Mouse (Mus musculus) liver, embryonic 14.5 days (tissue): ENCODE measurements at regions not wholly inside any gene's neighbourhood (a gene's known extent, or its start where the extent isn't known, plus 50 kb on each side); places are given as distances from the start of the nearest gene placed in this dataset.

ENCODE experiments used
- ATAC-seq: fragments of 200-750 bp; cut with Nextera tagmentation; 2 replicates; pipeline ENCODE4 v1.8.0; 2017; ENCODE audit warnings: moderate number of reproducible peaks, mild to moderate bottlenecking, moderate library complexity; ENCODE audit not compliant: insufficient read depth
- DNase-seq, 3 experiments: peaks; one replicate each; pipeline ENCODE4 v3.0.0-alpha.2; 2012 to 2013; ENCODE audit warnings: low read depth in 3 of 3, low spot score in 3 of 3
- H3K27ac ChIP-seq: fragments of 300-500 bp; sonication (generic); 2 replicates; pipeline ENCODE4 v1.5.1; 2014; ENCODE audit warnings: moderate library complexity, mild to moderate bottlenecking, control low read depth, inconsistent platforms
- H3K27me3 ChIP-seq: fragments of 300-500 bp; sonication (generic); 2 replicates; pipeline ENCODE4 v1.6.1; 2014; ENCODE audit warnings: mild to moderate bottlenecking, low read length, moderate library complexity; ENCODE audit not compliant: control insufficient read depth, insufficient read depth
- H3K36me3 ChIP-seq: fragments of 300-500 bp; sonication (generic); replicated peaks from 2 replicates; pipeline ENCODE4 v1.6.1; 2014; ENCODE audit warnings: low read depth; ENCODE audit not compliant: control insufficient read depth, insufficient read depth
- H3K4me1 ChIP-seq, 2 experiments: fragments of 200-500 bp in 1 of 2; fragments of 300-500 bp in 1 of 2; sonication (generic) in 1 of 2; replicated peaks; 2 replicates each; pipeline ENCODE4 v1.6.1; 2012 to 2014; ENCODE audit warnings: antibody characterized with exemption in 1 of 2, inconsistent platforms in 1 of 2, low read length in 1 of 2; ENCODE audit not compliant: control insufficient read depth in 2 of 2, insufficient read depth in 2 of 2
- H3K4me2 ChIP-seq: fragments of 300-500 bp; sonication (generic); 2 replicates; pipeline ENCODE4 v1.6.1; 2014; ENCODE audit warnings: low read depth, mild to moderate bottlenecking, control low read depth, moderate library complexity
- H3K4me3 ChIP-seq, 2 experiments: fragments of 200-500 bp in 1 of 2; fragments of 300-500 bp in 1 of 2; sonication (generic) in 1 of 2; 2 replicates each; pipeline ENCODE4 v1.5.1; 2012 to 2014; ENCODE audit warnings: low read depth in 2 of 2, low read length in 2 of 2, mild to moderate bottlenecking in 2 of 2, control low read depth in 1 of 2, inconsistent platforms in 1 of 2, moderate library complexity in 1 of 2; ENCODE audit not compliant: insufficient read depth in 1 of 2
- H3K9ac ChIP-seq: fragments of 300-500 bp; sonication (generic); replicated peaks from 2 replicates; pipeline ENCODE4 v1.6.1; 2014; ENCODE audit warnings: mild to moderate bottlenecking, control low read depth, moderate library complexity
- H3K9me3 ChIP-seq: fragments of 300-500 bp; sonication (generic); 2 replicates; pipeline ENCODE4 v1.6.1; 2016; ENCODE audit warnings: low read length, mixed read lengths; ENCODE audit not compliant: control insufficient read depth
- CTCF ChIP-seq: IDR thresholded peaks from 2 replicates; pipeline ENCODE4 v1.5.1; 2016; ENCODE audit warnings: antibody characterized with exemption, low read depth, control low read depth
- EP300 ChIP-seq: IDR thresholded peaks from 2 replicates; pipeline ENCODE4 v1.6.1; 2016; ENCODE audit warnings: antibody characterized with exemption, low read depth
- WGBS: fragments of 180-500 bp; shearing (Covaris S2); extraction: QIAGEN DNeasy Blood & Tissue Kit; methylation state at CpG from one replicate; pipeline ENCODE4 v1.1.7; 2014; ENCODE audit not compliant: insufficient replicate concordance; 5-methylcytosine and 5-hydroxymethylcytosine counted together

GRCm38 (mm10) chr15:43614004-43614661, 3480.0 kb downstream of the 9330182O14Rik start:
- no peak overlapping the region for H3K27ac ChIP-seq
- TF ChIP-seq EP300 = no peak
- no peak for TF ChIP-seq CTCF
- no peak overlapping the region for H3K9ac ChIP-seq
- 0 out of 4 replicates have a peak, but pooled peaks cover 0 to 2% of the 10 kb centered on the region in 2 experiments for H3K4me1 ChIP-seq
- no peaks in the 10 kb centered on the region for H3K9me3 ChIP-seq
- H3K36me3 ChIP-seq = no peaks in the 10 kb centered on the region
- ATAC-seq = no peak
- WGBS = 4% methylated on average over 5 of the region's 5 CpGs
- no peaks in the 10 kb centered on the region for H3K27me3 ChIP-seq
- no peak overlapping the region for H3K4me2 ChIP-seq
- no peak overlapping the region for H3K4me3 ChIP-seq
- no peak for DNase-seq

GRCm38 (mm10) chr15:43615727-43616126, 3481.6 kb downstream of the 9330182O14Rik start:
- H3K27me3 ChIP-seq = no peaks in the 10 kb centered on the region
- no peak overlapping the region for H3K4me3 ChIP-seq
- no peak overlapping the region for H3K9ac ChIP-seq
- no peaks in the 10 kb centered on the region for H3K36me3 ChIP-seq
- 49% methylated on average over 1 of the region's 1 CpGs for WGBS
- H3K27ac ChIP-seq = no peak overlapping the region
- TF ChIP-seq CTCF (no peak), EP300 (no peak)
- DNase-seq = no peak
- no peak for ATAC-seq
- no peaks in the 10 kb centered on the region for H3K9me3 ChIP-seq
- 0 out of 4 replicates have a peak, but pooled peaks cover 0 to 2% of the 10 kb centered on the region in 2 experiments for H3K4me1 ChIP-seq
- H3K4me2 ChIP-seq = no peak overlapping the region

- no peak for TF ChIP-seq EP300
- no peak for TF ChIP-seq CTCF
- H3K4me1 ChIP-seq = no peaks in the 10 kb centered on the region
- H3K4me2 ChIP-seq = no peak overlapping the region
- no peaks in the 10 kb centered on the region for H3K9me3 ChIP-seq
- 59% methylated on average over 2 of the region's 2 CpGs for WGBS
- no peak for ATAC-seq
- no peak overlapping the region for H3K27ac ChIP-seq
- no peaks in the 10 kb centered on the region for H3K27me3 ChIP-seq
- no peak for DNase-seq
- H3K9ac ChIP-seq = no peak overlapping the region
- H3K36me3 ChIP-seq = no peaks in the 10 kb centered on the region
- H3K4me3 ChIP-seq = no peak overlapping the region
These were observed 3490.3 kb downstream of the 9330182O14Rik start for GRCm38 (mm10) chr15:43624431-43624965.

- WGBS = 54% methylated on average over 4 of the region's 4 CpGs
- no peaks in the 10 kb centered on the region for H3K36me3 ChIP-seq
- TF ChIP-seq EP300 (no peak), CTCF (no peak)
- ATAC-seq = no peak
- H3K27ac ChIP-seq = no peak overlapping the region
- no peaks in the 10 kb centered on the region for H3K4me1 ChIP-seq
- H3K4me2 ChIP-seq = no peak overlapping the region
- no peak overlapping the region for H3K9ac ChIP-seq
- H3K27me3 ChIP-seq = no peaks in the 10 kb centered on the region
- DNase-seq = no peak
- H3K4me3 ChIP-seq = no peak overlapping the region
- H3K9me3 ChIP-seq = no peaks in the 10 kb centered on the region
These were observed 3490.9 kb downstream of the 9330182O14Rik start for GRCm38 (mm10) chr15:43625021-43625510.

- Histone ChIP-seq H3K9me3 (no peaks in the 10 kb centered on the region), H3K27me3 (no peaks in the 10 kb centered on the region), H3K4me1 (no peaks in the 10 kb centered on the region), H3K36me3 (no peaks in the 10 kb centered on the region), H3K4me3 (no peak overlapping the region), H3K4me2 (no peak overlapping the region), H3K27ac (no peak overlapping the region), H3K9ac (no peak overlapping the region)
- 44% methylated on average over 2 of the region's 2 CpGs for WGBS
- TF ChIP-seq CTCF (no peak), EP300 (no peak)
- ATAC-seq (no peak), DNase-seq (no peak)
These were observed 3516.8 kb downstream of the 9330182O14Rik start for GRCm38 (mm10) chr15:43650818-43651500.
